Mouse (Mus musculus): ENCODE data around the gene Ska2. TPM values are rescaled to one million over a fixed set of nuclear protein-coding genes. Genes with fewer than 3 reads are reported as not detected.

Gene Ska2
- total and polyA plus RNA-seq, 3 experiments: 23.7 to 57.6 (median 39.3) TPM

DNA sequence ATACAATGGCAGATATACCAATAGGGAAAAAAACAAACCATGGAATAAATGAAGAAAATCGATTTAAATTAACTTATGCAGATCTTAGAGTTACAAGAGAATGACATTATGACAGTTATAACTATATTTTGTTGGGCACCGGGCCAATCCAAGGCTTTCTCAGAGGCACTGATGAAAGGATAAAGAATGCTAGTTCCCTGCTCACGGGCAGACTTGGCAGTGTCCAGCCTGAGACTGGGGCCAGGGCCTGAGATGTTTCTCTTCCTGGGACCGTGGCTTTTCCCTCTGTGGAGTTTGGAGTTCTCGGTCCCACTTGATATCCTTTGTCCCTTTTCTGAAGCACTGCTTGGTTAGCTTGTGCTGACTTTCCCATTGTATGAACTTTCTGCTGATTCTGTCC is 64.6 kb downstream of the Ska2 start:
- Histone ChIP-seq H3K9me3 (replicated peaks; ENCODE audit: low read length) (no peaks in the 10 kb centered on the region), H3K9ac (ENCODE audit: insufficient read depth, low read depth) (no peak overlapping the region), H3K36me3 (replicated peaks in 1 of 2; ENCODE audit: control insufficient read depth in 1 of 2, insufficient read depth in 1 of 2, low read length in 1 of 2) (peaks cover 14 to 50% of the 10 kb centered on the region in 2 experiments), H3K4me2 (ENCODE audit: insufficient read depth, low read depth, poor library complexity, severe bottlenecking) (no peak overlapping the region), H3K4me3 (replicated peaks in 1 of 3; ENCODE audit: low read depth in 2 of 3, low read length in 2 of 3, poor library complexity in 1 of 3) (no peak overlapping the region), H3K79me2 (replicated peaks; ENCODE audit: control insufficient read depth, extremely low read depth, insufficient read depth, poor library complexity, severe bottlenecking) (no peaks in the 10 kb centered on the region; the same call in 1 of the 2 replicates), H3K4me1 (ENCODE audit: control insufficient read depth in 1 of 2, insufficient read depth in 2 of 2) (peaks cover 0 to 10% of the 10 kb centered on the region in 2 experiments; a peak in 1 of 4 replicates), H3K27ac (ENCODE audit: insufficient read depth, low read depth) (no peak overlapping the region), H3K27me3 (replicated peaks) (no peaks in the 10 kb centered on the region)
- dilution Hi-C loops (cut with MboI; ENCODE audit: extremely low pct_ligation_motif_present, extremely low pct_unique_long_range_greater_than_20kb, low sequenced_read_pairs): no loop called here
- TF ChIP-seq ETS1 (conservative IDR thresholded peaks at IDR 0.05; ENCODE audit: low read depth, low read length) (no peak), JUND (conservative IDR thresholded peaks at IDR 0.05; ENCODE audit: low read depth, low read length) (no peak), NELFE (IDR thresholded peaks at IDR 0.05; ENCODE audit: low read depth, low read length) (no peak), MYC (IDR thresholded peaks at IDR 0.05; ENCODE audit: low read depth, low read length) (no peak), RCOR1 (conservative IDR thresholded peaks at IDR 0.05; ENCODE audit: low read depth, low read length) (no peak), UBTF (IDR thresholded peaks at IDR 0.05; ENCODE audit: low read depth, low read length) (no peak), RAD21 (IDR thresholded peaks at IDR 0.05; ENCODE audit: low read depth, low read length) (no peak), SIN3A (IDR thresholded peaks at IDR 0.05; ENCODE audit: low read length) (no peak), ZNF384 (IDR thresholded peaks at IDR 0.05; ENCODE audit: low read depth, low read length) (no peak), MAX (IDR thresholded peaks at IDR 0.05; ENCODE audit: low read length) (no peak), POLR2A (IDR thresholded peaks at IDR 0.05; ENCODE audit: low read depth, low read length) (no peak), ZC3H11A (IDR thresholded peaks at IDR 0.05; ENCODE audit: low read depth, low read length) (no peak)
- in situ Hi-C loops (cut with MboI; ENCODE audit: low pct_ligation_motif_present, low pct_unique_long_range_greater_than_20kb, low sequenced_read_pairs): no loop called here
- no peak for DNase-seq (ENCODE audit: extremely low read depth)

Other genes with a start within 250 kb of the Ska2 start
- gene Ypel2, start 115.5 kb upstream of the Ska2 start, total RNA-seq (2012; rRNA removed): 0.17 and 0.38 TPM in 2 replicates
- 0.61 and 0.91 TPM in 2 replicates for gene Ypel2, start 115.5 kb upstream of the Ska2 start, total RNA-seq (2014; rRNA removed)
- gene Ypel2, start 115.5 kb upstream of the Ska2 start, polyA plus RNA-seq (2012; ENCODE audit: insufficient read length, low read depth): 0.35 and 0.59 TPM in 2 replicates
- 2.9 and 3.9 TPM in 2 replicates for gene Gdpd1, start 35.2 kb upstream of the Ska2 start, total RNA-seq (2012; rRNA removed)
- 2.0 and 2.7 TPM in 2 replicates for gene Gdpd1, start 35.2 kb upstream of the Ska2 start, total RNA-seq (2014; rRNA removed)
- gene Gdpd1, start 35.2 kb upstream of the Ska2 start, polyA plus RNA-seq (2012; ENCODE audit: insufficient read length, low read depth): 2.3 TPM in 2 replicates
- gene Smg8, start 22.5 kb upstream of the Ska2 start, total RNA-seq (2012; rRNA removed): 21.5 and 21.7 TPM in 2 replicates
- 24.6 and 27.9 TPM in 2 replicates for gene Smg8, start 22.5 kb upstream of the Ska2 start, total RNA-seq (2014; rRNA removed)
- 23.8 and 29.4 TPM in 2 replicates for gene Smg8, start 22.5 kb upstream of the Ska2 start, polyA plus RNA-seq (2012; ENCODE audit: insufficient read length, low read depth)
- gene Prr11, start 526 bp upstream of the Ska2 start, total RNA-seq (2012; rRNA removed): 8.8 and 8.9 TPM in 2 replicates
- gene Prr11, start 526 bp upstream of the Ska2 start, total RNA-seq (2014; rRNA removed): 12.0 and 16.6 TPM in 2 replicates
- 44.3 and 47.1 TPM in 2 replicates for gene Prr11, start 526 bp upstream of the Ska2 start, polyA plus RNA-seq (2012; ENCODE audit: insufficient read length, low read depth)
- 40.5 and 41.9 TPM in 2 replicates for gene Trim37, start 17.8 kb downstream of the Ska2 start, total RNA-seq (2012; rRNA removed)
- 36.2 and 43.6 TPM in 2 replicates for gene Trim37, start 17.8 kb downstream of the Ska2 start, total RNA-seq (2014; rRNA removed)
- 60.6 and 71.0 TPM in 2 replicates for gene Trim37, start 17.8 kb downstream of the Ska2 start, polyA plus RNA-seq (2012; ENCODE audit: insufficient read length, low read depth)
- gene Ppm1e, start 249.8 kb downstream of the Ska2 start, total RNA-seq (2012; rRNA removed): 0.50 and 0.64 TPM in 2 replicates
- gene Ppm1e, start 249.8 kb downstream of the Ska2 start, total RNA-seq (2014; rRNA removed): 0.66 and 0.74 TPM in 2 replicates
- 0.86 and 1.1 TPM in 2 replicates for gene Ppm1e, start 249.8 kb downstream of the Ska2 start, polyA plus RNA-seq (2012; ENCODE audit: insufficient read length, low read depth)